In genomic region chr16:87001135-87001534, GRCm38 (mm10) we compare ENCODE assay signal across 13 mouse cellular contexts.
DNase-seq lines count a peak whose midpoint lies in the region; ATAC-seq lines count a peak whose summit lies in the region.
"Had no signal": no experiment of that assay in that cellular context is flagged by ENCODE, and none has a peak within 500 bp of the region (broad histone marks: within the 10 kb centered on the region; RNA-seq: fewer than 3 reads in every experiment).

No protein-coding gene starts in this region.

- H3K27me3 ChIP-seq in hindbrain, embryonic 11.5 days (ENCODE audit: control insufficient read depth, insufficient read depth, low read length) = no peaks in the 10 kb centered on the region
- no peaks in the 10 kb centered on the region for H3K27me3 ChIP-seq in hindbrain, embryonic 10.5 days (ENCODE audit: insufficient read depth, poor library complexity, severe bottlenecking)
- H3K27me3 ChIP-seq in limb, embryonic 12.5 days = no peaks in the 10 kb centered on the region
- H3K27me3 ChIP-seq: heart, embryonic 13.5 days; Patski had no signal

- peak; percentile 1 for DNase-seq in hindbrain, embryonic 11.5 days (ENCODE audit: low spot score)
- no peak for DNase-seq in hindbrain, embryonic 10.5 days (ENCODE audit: low spot score)
- DNase-seq in right cerebral cortex, postnatal 10 days (ENCODE audit: low spot score in 2 of 2) = peak; percentile 30 to 42
- no peak for DNase-seq in right cerebral cortex, adult 18-20 months
- DNase-seq in Muller cell, postnatal 12 days (ENCODE audit: inconsistent ontology term) = no peak
- no peak for DNase-seq in urinary bladder, adult 2 months (ENCODE audit: low spot score)
- DNase-seq in adrenal gland, postnatal 36 days = no peak
- DNase-seq: embryo, embryonic 11 days; kidney, adult 2 months had no signal

- no peaks in the 10 kb centered on the region for H3K9me3 ChIP-seq in hindbrain, embryonic 11.5 days (ENCODE audit: control insufficient read depth, low read length)
- no peaks in the 10 kb centered on the region for H3K9me3 ChIP-seq in hindbrain, embryonic 10.5 days
- H3K9me3 ChIP-seq in limb, embryonic 12.5 days = no peaks in the 10 kb centered on the region
- H3K9me3 ChIP-seq: heart, embryonic 13.5 days had no signal

- no peaks in the 10 kb centered on the region for H3K36me3 ChIP-seq in hindbrain, embryonic 11.5 days (ENCODE audit: control insufficient read depth, insufficient read depth, low read length)
- H3K36me3 ChIP-seq in hindbrain, embryonic 10.5 days = no peaks in the 10 kb centered on the region
- no peaks in the 10 kb centered on the region for H3K36me3 ChIP-seq in limb, embryonic 12.5 days
- H3K36me3 ChIP-seq: heart, embryonic 13.5 days had no signal

- H3K27ac ChIP-seq in hindbrain, embryonic 11.5 days (ENCODE audit: low read depth, low read length) = no peak overlapping the region
- no peak overlapping the region for H3K27ac ChIP-seq in hindbrain, embryonic 10.5 days
- H3K27ac ChIP-seq in limb, embryonic 12.5 days = no peak overlapping the region; the same call in 1 of the 2 replicates
- H3K27ac ChIP-seq: gastrocnemius, adult 2 months; heart, embryonic 13.5 days had no signal

- no peak overlapping the region for H3K9ac ChIP-seq in hindbrain, embryonic 11.5 days (ENCODE audit: low read depth, low read length)
- no peak overlapping the region for H3K9ac ChIP-seq in limb, embryonic 12.5 days (replicated peaks)
- H3K9ac ChIP-seq: heart, embryonic 13.5 days had no signal

- no peak overlapping the region for H3K4me3 ChIP-seq in hindbrain, embryonic 11.5 days (ENCODE audit: low read depth, low read length)
- no peak overlapping the region for H3K4me3 ChIP-seq in hindbrain, embryonic 10.5 days
- H3K4me3 ChIP-seq in limb, embryonic 12.5 days (replicated peaks) = no peak overlapping the region
- H3K4me3 ChIP-seq: gastrocnemius, adult 2 months; heart, embryonic 13.5 days had no signal

- no peaks in the 10 kb centered on the region for H3K4me1 ChIP-seq in hindbrain, embryonic 11.5 days (replicated peaks; ENCODE audit: control insufficient read depth, insufficient read depth, low read length)
- H3K4me1 ChIP-seq in hindbrain, embryonic 10.5 days (replicated peaks) = no peaks in the 10 kb centered on the region
- peaks cover 10% of the 10 kb centered on the region; the same call in 1 of the 2 replicates for H3K4me1 ChIP-seq in limb, embryonic 12.5 days (replicated peaks)

- 60% methylated on average over 3 of the region's 3 CpGs for WGBS in hindbrain, embryonic 11.5 days
- WGBS in hindbrain, embryonic 10.5 days = 66% methylated on average over 3 of the region's 3 CpGs
- WGBS in limb, embryonic 12.5 days = 37% methylated on average over 3 of the region's 3 CpGs

- ATAC-seq in hindbrain, embryonic 11.5 days (ENCODE audit: low FRiP score) = peak; percentile 52; the same call in 1 of the 2 replicates
- ATAC-seq in limb, embryonic 12.5 days (ENCODE audit: insufficient number of reproducible peaks, insufficient read depth, low FRiP score, low TSS enrichment, low read depth) = peak; percentile 31; the same call in 1 of the 2 replicates
- ATAC-seq: Patski had no signal

- H3K4me2 ChIP-seq in hindbrain, embryonic 11.5 days (replicated peaks; ENCODE audit: low read depth, low read length) = no peak overlapping the region
- H3K4me2 ChIP-seq in limb, embryonic 12.5 days = no peak overlapping the region
- H3K4me2 ChIP-seq: heart, embryonic 13.5 days had no signal

Comparison
In these comparisons a context has a peak if more than half of its experiments do, and no peak if none do; other contexts are left out.
1. DNase-seq: peak in hindbrain, embryonic 11.5 days (single experiment) and right cerebral cortex, postnatal 10 days (2 of 2); none in hindbrain, embryonic 10.5 days (single experiment), right cerebral cortex, adult 18-20 months (single experiment), Muller cell, postnatal 12 days (single experiment), urinary bladder, adult 2 months (single experiment) and adrenal gland, postnatal 36 days (0 of 2).